In genomic region chr17:31868076-31868475, GRCm38 (mm10) we compare ENCODE assay signal across 20 mouse cellular contexts. TPM values are rescaled to one million over a fixed set of nuclear protein-coding genes. Genes with fewer than 3 reads are reported as not detected.
DNase-seq lines count a peak whose midpoint lies in the region; ATAC-seq and TF ChIP-seq lines count a peak whose summit lies in the region.
"Had no signal": no experiment of that assay in that cellular context is flagged by ENCODE, and none has a peak within 500 bp of the region (broad histone marks: within the 10 kb centered on the region; RNA-seq: fewer than 3 reads in every experiment).

No protein-coding gene starts in this region.

- no peak for ATAC-seq in midbrain, embryonic 11.5 days (ENCODE audit: low FRiP score)
- ATAC-seq in midbrain, embryonic 14.5 days (ENCODE audit: low FRiP score, low TSS enrichment) = no peak
- peak; percentile 34; the same call in 1 of the 2 replicates for ATAC-seq in intestine, embryonic 15.5 days
- ATAC-seq: forebrain, embryonic 14.5 days; hindbrain, embryonic 16.5 days; midbrain, embryonic 16.5 days; Patski had no signal

- H3K9me3 ChIP-seq in midbrain, embryonic 11.5 days (ENCODE audit: control insufficient read depth, low read length) = no peaks in the 10 kb centered on the region
- no peaks in the 10 kb centered on the region for H3K9me3 ChIP-seq in midbrain, embryonic 14.5 days (ENCODE audit: control insufficient read depth, low read length)
- no peaks in the 10 kb centered on the region for H3K9me3 ChIP-seq in intestine, embryonic 15.5 days
- H3K9me3 ChIP-seq: embryonic facial prominence, embryonic 15.5 days; G1E; hindbrain, embryonic 10.5 days; neural tube, embryonic 13.5 days had no signal

- no peak overlapping the region for H3K27ac ChIP-seq in midbrain, embryonic 11.5 days (ENCODE audit: low read depth, low read length)
- no peak overlapping the region for H3K27ac ChIP-seq in midbrain, embryonic 14.5 days (replicated peaks; ENCODE audit: low read depth, low read length)
- no peak overlapping the region for H3K27ac ChIP-seq in intestine, embryonic 15.5 days
- H3K27ac ChIP-seq in small intestine, adult 2 months (ENCODE audit: insufficient read depth, low read depth, low read length) = peak overlapping the region; percentile 94
- H3K27ac ChIP-seq: embryonic facial prominence, embryonic 15.5 days; hindbrain, embryonic 10.5 days; kidney, postnatal 0 days; neural tube, embryonic 13.5 days had no signal

- H3K9ac ChIP-seq in midbrain, embryonic 11.5 days (ENCODE audit: low read length) = no peak overlapping the region
- no peak overlapping the region for H3K9ac ChIP-seq in midbrain, embryonic 14.5 days (replicated peaks; ENCODE audit: low read length)
- no peak overlapping the region for H3K9ac ChIP-seq in intestine, embryonic 15.5 days
- H3K9ac ChIP-seq: embryonic facial prominence, embryonic 15.5 days; neural tube, embryonic 13.5 days had no signal

- TF ChIP-seq CTCF in small intestine, adult 2 months (IDR thresholded peaks at IDR 0.05; ENCODE audit: extremely low read depth, insufficient read length, insufficient replicate concordance, low read depth, low read length) = no peak

- no peaks in the 10 kb centered on the region for H3K27me3 ChIP-seq in midbrain, embryonic 11.5 days (ENCODE audit: control insufficient read depth, insufficient read depth, low read length)
- H3K27me3 ChIP-seq in midbrain, embryonic 14.5 days (ENCODE audit: control insufficient read depth, insufficient read depth, low read length) = no peaks in the 10 kb centered on the region
- H3K27me3 ChIP-seq in intestine, embryonic 15.5 days (replicated peaks) = no peaks in the 10 kb centered on the region
- no peaks in the 10 kb centered on the region for H3K27me3 ChIP-seq in small intestine, adult 2 months (ENCODE audit: control insufficient read depth, insufficient read depth, low read length)
- H3K27me3 ChIP-seq: CH12.LX; embryonic facial prominence, embryonic 15.5 days; neural tube, embryonic 13.5 days; Patski had no signal

- no peak overlapping the region for H3K4me3 ChIP-seq in midbrain, embryonic 11.5 days (ENCODE audit: low read depth, low read length)
- H3K4me3 ChIP-seq in midbrain, embryonic 14.5 days (replicated peaks; ENCODE audit: low read depth, low read length) = no peak overlapping the region
- H3K4me3 ChIP-seq in intestine, embryonic 15.5 days (replicated peaks) = no peak overlapping the region
- H3K4me3 ChIP-seq in small intestine, adult 2 months (ENCODE audit: low read depth, low read length) = no peak overlapping the region
- H3K4me3 ChIP-seq: embryonic facial prominence, embryonic 15.5 days; hindbrain, embryonic 10.5 days; myocyte; neural tube, embryonic 13.5 days had no signal

- H3K4me1 ChIP-seq in midbrain, embryonic 11.5 days (ENCODE audit: control insufficient read depth, insufficient read depth, low read length) = no peaks in the 10 kb centered on the region
- H3K4me1 ChIP-seq in midbrain, embryonic 14.5 days (ENCODE audit: control insufficient read depth, insufficient read depth, low read length) = no peaks in the 10 kb centered on the region
- H3K4me1 ChIP-seq in intestine, embryonic 15.5 days (replicated peaks) = peaks cover 16% of the 10 kb centered on the region; the same call in 1 of the 2 replicates
- peaks cover 28% of the 10 kb centered on the region for H3K4me1 ChIP-seq in small intestine, adult 2 months (ENCODE audit: control insufficient read depth, insufficient read depth, insufficient read length, low read length)
- H3K4me1 ChIP-seq: neural tube, embryonic 13.5 days had no signal

- no peak for TF ChIP-seq POLR2A in small intestine, adult 2 months (IDR thresholded peaks at IDR 0.05; ENCODE audit: low read depth, low read length)

- no peaks in the 10 kb centered on the region for H3K36me3 ChIP-seq in midbrain, embryonic 11.5 days (ENCODE audit: control insufficient read depth, insufficient read depth, low read length)
- no peaks in the 10 kb centered on the region for H3K36me3 ChIP-seq in midbrain, embryonic 14.5 days (ENCODE audit: control insufficient read depth, insufficient read depth, low read length)
- H3K36me3 ChIP-seq in intestine, embryonic 15.5 days = no peaks in the 10 kb centered on the region
- no peaks in the 10 kb centered on the region for H3K36me3 ChIP-seq in small intestine, adult 2 months (ENCODE audit: control insufficient read depth, insufficient read depth, low read length)
- H3K36me3 ChIP-seq: embryonic facial prominence, embryonic 15.5 days; G1E; hindbrain, embryonic 10.5 days; neural tube, embryonic 13.5 days had no signal

- 87% methylated on average over 4 of the region's 4 CpGs for WGBS in midbrain, embryonic 11.5 days
- WGBS in midbrain, embryonic 14.5 days = 92% methylated on average over 4 of the region's 4 CpGs
- 68% methylated on average over 4 of the region's 4 CpGs for WGBS in intestine, embryonic 15.5 days
- 56% methylated on average over 4 of the region's 4 CpGs for WGBS in small intestine, adult 2 months

- no peak overlapping the region for H3K4me2 ChIP-seq in midbrain, embryonic 11.5 days
- no peak overlapping the region for H3K4me2 ChIP-seq in midbrain, embryonic 14.5 days (ENCODE audit: low read length)
- no peak overlapping the region for H3K4me2 ChIP-seq in intestine, embryonic 15.5 days (replicated peaks)
- H3K4me2 ChIP-seq: embryonic facial prominence, embryonic 15.5 days; neural tube, embryonic 13.5 days had no signal

- DNase-seq in gastrocnemius, postnatal 10 days = peak; percentile 2
- no peak for DNase-seq in gastrocnemius, adult 8-10 months (ENCODE audit: low spot score in 2 of 2)
- peak; percentile 47 for DNase-seq in midbrain, embryonic 11.5 days (ENCODE audit: low spot score, missing footprints)
- no peak for DNase-seq in midbrain, embryonic 14.5 days
- DNase-seq in frontal cortex, postnatal 25 days (ENCODE audit: low spot score in 2 of 2) = no peak
- DNase-seq: cerebellum, adult 9-10 months; kidney, adult 18-20 months had no signal

RNA-seq across cellular contexts. Expression of gene Sik1, which starts 12.5 kb away (rescaled TPM):
- 10 to 100 TPM; 30.6 to 33.2 TPM for total RNA-seq in gastrocnemius, postnatal 10 days (2021)
- 10 to 100 TPM in 2 of 4 experiments, 1 to 10 TPM in 2; 7.8 to 22.8 (median 13.9) TPM for total RNA-seq in gastrocnemius, adult 8-10 months (2022)
- 8.9 and 14.0 TPM in 2 replicates for polyA plus RNA-seq in midbrain, embryonic 11.5 days (2014; fragmentation: Nextera tagmentation; extraction: Ambion mirVana)
- 15.3 and 19.3 TPM in 2 replicates for polyA plus RNA-seq in midbrain, embryonic 14.5 days (2014; fragmentation: Nextera tagmentation; extraction: Ambion mirVana)
- polyA plus RNA-seq in intestine, embryonic 15.5 days (2015; fragmentation: Nextera tagmentation; extraction: Ambion mirVana) = 8.8 and 9.2 TPM in 2 replicates
- 8.0 and 16.9 TPM in 2 replicates for polyA plus RNA-seq in small intestine, adult 2 months (2012; rRNA removed)

Comparison
In these comparisons a context has a peak if more than half of its experiments do, and no peak if none do; other contexts are left out.
1. DNase-seq: peak in gastrocnemius, postnatal 10 days (single experiment) and midbrain, embryonic 11.5 days (single experiment); none in gastrocnemius, adult 8-10 months (0 of 2), midbrain, embryonic 14.5 days (single experiment) and frontal cortex, postnatal 25 days (0 of 2).